Mouse (Mus musculus): ENCODE data around the gene Gm19345.

Gene Gm19345

DNA sequence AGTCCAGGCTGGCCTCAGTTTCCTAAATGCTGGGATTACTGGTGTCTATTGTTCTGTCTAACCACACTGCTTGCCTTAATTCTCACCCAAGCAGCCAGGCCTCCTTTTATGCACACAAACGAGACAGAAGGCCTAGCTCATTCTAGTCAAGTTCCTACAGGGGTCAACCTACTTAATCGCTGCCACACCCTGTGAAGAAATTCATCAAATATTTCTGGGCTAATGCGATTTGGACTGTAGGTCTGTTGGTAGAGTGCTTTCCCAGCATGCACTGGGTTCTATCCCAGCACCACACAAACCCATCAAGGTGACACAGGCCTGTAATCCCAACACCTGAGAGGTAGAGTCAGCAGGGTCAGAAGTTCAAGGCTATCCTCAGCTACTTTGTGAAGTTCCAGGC, 22.1 kb upstream of the Gm19345 start:
- no peak for DNase-seq

DNA sequence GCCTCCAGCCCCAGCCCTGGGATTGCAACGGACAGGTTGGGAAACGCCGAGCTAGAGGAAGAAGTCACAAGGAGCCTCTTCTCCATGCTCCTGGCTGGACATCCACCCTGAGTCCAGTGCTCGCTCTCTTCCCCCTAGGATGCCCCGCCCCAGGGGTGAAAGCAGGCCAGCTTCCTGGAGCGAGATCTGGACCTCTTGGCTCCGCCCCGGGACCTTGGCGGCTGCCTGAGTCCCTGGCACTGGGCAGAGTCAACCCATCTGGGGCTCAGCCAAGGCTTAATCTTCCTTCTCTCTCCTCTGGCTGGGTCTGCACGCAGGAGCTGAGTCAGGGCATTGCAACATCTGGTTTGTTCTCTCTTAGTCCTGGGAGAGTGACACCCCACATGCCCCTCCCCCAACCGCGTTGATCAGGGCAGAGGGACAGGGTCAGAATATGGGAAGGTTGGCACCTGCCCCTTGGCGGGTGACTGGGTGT, 21.1 kb upstream of the Gm19345 start:
- DNase-seq, result no peak

DNA sequence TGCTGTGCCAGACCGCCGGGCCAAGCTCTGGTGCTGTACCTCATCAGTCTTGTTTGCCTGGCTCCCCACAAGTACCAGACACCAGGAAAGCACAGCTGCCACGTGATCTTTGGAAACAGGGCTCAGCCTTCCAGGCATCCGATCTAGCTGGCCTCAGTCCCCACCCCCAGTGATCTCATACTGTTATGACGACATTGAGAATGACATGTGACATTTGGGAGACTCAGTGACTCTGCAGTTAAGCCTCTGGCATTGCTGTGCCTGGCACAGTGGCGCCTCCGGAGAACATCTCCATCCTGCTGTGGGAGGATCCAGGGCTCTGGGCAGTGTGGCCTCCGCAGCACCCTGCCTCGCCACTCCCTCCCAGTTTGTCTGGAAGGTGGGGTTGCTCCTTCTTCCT, 20.0 kb upstream of the Gm19345 start:
- DNase-seq, result no peak

DNA sequence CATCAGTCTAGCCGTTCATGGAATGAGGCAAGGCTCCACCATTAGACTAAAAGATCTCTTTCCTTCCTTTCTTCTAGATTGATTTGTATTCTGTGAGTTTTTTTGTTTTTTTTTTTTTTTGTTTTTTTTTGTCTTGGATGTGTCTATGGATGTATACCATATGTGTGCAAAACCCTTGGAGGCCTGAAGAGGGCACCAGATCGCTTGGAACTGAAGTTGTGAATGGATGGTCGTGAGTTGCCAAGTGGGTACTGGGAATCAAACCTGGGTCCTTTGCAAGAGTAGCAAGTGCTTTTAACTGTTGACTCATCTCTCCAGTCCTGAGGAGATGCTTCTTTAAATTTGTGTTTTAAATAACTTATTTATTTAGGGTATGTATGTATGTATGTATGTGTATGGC, 17.7 kb upstream of the Gm19345 start:
- DNase-seq, result no peak

DNA sequence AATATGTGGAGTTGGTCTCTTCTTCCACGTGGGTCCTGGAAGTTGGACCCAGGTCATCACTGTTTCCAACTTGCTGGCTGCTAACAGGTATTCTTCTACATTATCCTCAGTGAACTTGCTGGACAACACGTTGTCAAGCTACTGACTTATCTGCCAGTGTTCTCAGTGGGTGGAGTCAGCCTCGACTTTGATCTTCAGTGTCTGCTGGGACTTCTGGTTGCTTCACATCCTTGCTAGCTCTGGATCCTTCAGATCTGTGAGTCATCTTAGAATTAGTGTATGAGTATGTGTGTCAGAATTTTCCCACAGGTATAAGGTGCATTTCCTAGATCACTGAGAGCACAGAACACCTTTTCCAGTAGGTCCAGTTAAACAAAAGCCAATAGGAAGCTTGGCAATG, 15.0 kb upstream of the Gm19345 start:
- DNase-seq, result no peak

DNA sequence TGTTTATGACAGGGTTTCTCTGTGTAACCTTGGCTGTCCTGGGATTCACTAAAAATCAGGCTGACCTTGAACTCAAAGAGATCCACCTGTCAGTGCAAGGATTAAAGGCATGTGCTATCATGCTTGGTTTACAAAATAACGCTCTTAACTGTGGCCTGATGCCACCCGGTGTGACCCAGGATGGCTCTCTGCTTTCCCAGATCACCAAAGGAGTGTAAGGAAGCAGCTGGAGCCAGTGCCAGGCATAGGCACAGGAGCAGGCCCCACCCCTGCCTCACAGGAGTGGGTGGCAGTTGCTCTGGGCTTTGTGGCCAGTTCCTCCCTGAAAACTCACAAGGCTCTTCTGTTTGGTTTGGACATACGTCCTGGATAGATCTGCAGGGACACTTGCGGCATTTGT, 11.4 kb upstream of the Gm19345 start:
- no peak for DNase-seq

DNA sequence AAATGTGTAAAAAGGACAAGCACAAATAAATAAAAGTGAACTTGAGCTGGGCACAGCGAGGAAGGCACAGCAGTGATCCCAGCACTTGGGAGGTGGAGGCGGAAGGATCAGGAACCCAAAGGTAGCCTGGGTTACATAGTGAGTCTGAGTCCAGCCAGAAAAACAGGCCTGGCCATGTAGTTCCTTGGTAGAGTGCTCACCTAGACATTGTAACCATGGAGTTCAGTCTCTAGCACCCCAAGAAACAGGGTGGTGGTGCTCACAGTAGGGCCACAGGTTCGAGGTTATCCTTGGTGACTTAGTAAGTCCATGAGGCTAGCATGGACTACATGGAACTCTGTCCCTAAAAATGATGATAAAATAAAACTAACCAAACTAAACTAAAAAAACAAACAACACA, 10.9 kb upstream of the Gm19345 start:
- no peak for DNase-seq

DNA sequence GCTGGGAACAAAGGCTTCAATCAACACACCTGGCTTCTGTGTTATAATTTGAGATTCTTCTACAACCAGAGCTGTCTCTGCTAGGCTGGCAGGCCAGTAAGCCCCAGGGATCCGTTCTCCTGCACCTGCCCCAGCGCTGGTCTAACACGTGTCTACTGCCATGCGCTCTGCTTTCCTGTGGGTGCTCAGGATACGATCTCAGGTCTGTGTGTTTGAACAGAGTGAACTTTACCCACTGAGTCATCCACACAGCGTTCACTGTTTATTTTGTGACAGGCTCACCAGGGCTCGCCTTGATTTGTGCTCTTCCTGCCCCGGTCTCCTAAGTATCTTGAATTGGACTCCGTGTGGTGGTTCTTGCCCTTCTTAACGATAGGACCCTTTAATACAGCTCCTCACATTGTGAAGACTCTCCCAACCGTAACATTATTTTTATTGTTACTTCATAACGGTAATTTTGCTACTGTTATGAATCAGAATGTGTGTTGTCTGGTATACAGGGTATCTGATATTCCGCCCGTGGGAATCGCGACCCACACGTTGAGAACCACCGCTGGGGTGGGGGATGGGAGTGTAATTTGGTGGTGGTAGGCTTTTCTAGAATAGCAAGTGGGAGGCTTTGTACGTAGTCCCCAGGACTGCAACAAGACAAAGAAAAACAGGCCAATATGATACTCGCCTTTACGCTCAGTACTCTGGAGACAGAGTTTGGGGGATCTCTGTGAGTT, 10.0 kb upstream of the Gm19345 start:
- no peak for DNase-seq

DNA sequence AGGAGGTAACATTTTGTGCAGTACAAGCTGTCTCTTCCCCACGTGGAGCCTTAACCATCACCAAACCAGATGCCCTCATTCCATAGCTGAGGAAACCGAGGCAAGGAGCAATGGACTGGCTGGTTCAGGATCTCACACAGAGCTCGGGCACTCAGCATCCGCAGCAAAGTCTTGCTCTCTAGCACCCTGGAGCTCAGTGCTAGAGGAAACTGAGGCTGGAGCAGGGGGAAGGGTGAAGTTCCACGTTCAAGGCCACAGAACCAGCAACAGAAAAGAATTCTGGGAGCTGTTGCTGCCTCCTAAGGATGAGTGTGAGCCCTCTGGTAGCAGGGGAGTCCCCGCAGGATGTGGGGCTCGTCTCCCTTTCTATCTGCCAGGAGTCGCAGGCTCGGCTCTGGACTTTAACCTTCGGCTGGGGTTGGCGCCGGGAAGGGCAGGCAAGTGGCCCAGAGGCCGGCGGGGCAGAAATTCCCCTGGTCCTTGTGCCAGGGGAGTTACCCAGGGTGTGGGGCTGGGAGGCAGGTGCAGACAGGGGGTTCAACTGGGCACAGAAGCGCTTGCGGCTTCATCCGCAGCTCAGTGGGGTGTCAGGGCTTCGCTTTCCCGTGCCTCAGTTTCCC, 8.8 kb upstream of the Gm19345 start:
- DNase-seq, result no peak

DNA sequence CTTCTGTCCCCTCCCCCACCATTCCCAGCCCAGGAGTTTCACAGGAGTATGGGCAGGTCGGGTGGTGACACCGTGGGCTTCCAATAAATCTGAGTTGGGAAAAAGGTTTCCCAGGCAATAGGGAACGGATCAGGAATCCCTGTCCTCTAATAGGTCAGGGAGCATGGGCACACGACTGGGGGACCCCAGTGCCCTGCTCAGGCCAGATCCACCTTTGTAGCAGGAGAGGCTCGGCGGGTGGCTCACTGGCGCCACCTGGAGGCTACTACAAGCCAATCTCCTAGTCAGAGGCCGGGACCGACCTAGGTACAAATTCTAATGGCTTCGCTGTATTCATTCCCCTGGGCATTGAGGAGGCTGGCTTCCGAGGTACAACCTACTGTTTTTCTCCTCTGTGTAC, 8.2 kb upstream of the Gm19345 start:
- peak; percentile 65 for DNase-seq

DNA sequence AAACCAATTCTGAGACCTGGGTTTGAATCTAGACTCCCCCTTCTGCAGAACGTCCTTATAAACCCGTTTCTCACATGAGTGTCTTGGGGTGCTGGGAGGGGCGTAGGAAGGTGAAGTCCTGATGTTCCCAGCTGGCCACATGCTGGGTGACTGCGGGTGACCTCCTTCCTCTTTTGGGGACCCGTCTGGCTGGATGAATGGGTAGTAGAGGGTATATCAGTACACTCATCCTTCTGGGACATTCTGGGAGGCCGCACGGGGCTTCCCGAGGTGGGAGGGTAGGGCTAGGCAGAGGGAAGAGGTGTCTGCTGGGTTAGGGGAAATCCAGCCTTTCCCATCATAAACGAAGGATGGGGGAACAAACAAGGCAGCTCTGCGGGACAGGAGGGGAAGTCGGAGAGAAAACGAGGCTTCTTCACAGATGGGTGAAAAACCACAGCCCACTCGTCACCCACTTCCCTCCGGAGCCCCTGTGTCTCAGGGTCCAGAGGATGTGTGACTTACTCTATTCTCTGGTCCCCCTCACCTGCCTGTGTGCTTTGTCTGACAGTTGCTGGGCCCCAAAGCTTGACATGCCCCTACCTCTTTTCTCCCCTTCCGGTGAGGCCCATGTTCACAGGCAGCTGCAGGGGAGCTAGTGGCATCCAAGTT, 7.2 kb upstream of the Gm19345 start:
- no peak for DNase-seq

DNA sequence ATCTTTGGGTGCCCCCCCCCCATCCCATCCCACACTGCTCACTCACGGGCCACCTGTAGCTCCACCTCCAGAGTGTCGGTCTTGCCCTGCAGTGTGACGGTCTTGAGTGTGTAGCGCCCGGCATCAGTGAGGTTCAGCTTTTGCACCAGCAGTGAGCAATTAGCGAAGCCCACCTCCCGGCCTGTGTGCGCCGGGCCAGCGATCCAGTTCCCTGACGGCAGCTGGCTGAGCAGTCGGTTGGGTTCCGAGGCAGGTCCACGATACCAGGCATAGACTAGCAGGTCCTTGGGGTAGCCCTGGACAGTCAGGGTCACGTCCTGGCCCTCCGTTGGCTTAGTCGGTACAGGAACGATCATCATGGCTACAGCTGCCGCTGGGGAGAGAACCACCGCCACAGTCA, 1.7 kb downstream of the Gm19345 start:
- no peak for DNase-seq

DNA sequence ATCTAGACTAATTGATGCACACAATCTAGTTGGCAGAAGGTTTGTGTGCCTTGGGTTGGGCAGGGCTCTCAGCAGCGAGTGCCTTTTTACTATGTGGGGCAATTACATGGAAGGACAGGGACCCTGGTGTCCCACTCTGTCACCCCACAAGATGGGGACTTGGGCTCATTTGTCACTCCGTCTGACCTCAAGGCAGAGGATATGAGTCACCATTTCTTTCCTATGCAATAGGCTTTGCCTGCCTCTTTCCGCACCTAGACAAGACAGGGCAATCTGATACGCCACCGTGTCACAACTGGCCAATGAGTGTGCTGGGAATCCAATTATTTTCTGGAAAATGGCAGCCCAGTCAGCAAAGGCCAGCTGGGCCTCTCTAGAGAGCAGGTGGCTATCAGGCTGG, 3.9 kb downstream of the Gm19345 start:
- no peak for DNase-seq

DNA sequence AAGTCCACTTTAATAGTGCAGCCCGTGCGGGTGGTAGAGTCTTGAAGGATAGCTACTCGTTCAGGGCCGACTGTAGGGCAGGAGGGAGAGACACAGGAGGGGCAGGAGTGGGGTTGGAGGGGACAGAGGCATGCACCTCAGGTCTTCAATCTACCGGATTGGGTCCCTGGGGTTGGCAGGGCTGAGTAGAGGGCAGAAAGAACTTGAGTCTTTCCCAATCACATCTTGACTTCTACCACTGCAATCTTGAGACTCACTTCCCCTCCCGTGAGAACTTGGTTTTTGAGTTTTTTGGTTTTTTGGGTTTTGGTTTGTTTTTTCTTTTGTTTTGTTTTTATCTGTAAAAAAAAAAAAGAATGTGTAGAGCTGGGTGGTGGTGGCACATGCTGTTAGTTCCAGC, 4.5 kb downstream of the Gm19345 start:
- DNase-seq, result no peak

DNA sequence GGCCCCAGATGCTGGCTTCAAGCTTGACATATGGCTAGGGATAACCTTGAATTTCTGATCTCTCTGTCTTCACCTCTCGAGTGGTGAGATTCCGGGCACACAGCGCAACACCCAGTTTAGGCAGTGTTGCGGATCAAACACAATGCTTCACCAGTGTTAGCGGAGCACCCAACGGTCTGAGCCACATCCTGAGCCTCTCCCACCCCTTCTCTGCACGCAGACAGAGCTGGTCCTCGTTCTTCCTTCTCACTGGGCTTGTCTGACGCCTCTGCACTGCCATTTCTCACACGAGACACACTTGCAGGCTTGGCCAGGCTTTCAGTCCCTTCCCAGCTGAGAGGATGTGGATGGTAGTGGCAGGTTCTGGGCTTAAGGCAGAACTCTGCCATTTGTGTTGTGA, 7.9 kb downstream of the Gm19345 start:
- DNase-seq, result no peak

DNA sequence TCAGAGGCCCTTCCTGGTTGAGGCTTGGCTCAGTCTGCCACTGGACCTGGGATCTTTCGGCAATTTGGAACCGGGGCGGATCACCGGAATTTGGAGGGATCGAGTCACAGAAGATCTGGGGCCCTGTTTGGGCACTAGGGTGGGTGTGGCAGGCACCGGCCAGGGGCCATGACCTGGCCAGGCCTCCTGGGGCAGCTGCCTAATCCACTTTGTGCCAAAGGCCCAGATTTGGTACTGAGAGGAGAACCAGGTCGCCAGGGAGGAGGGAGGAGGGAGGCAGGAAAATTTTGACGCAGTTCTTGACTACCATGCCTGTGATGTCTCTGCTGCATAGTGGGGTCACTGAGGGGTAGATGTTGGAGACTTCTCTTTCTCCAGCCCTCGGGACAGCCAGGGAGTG, 9.4 kb downstream of the Gm19345 start, which contains the start of gene Ceacam16:
TSS of gene Ceacam16 (minus strand) at position 101 of the 400 bp plus-strand sequence.
- no peak for DNase-seq

DNA sequence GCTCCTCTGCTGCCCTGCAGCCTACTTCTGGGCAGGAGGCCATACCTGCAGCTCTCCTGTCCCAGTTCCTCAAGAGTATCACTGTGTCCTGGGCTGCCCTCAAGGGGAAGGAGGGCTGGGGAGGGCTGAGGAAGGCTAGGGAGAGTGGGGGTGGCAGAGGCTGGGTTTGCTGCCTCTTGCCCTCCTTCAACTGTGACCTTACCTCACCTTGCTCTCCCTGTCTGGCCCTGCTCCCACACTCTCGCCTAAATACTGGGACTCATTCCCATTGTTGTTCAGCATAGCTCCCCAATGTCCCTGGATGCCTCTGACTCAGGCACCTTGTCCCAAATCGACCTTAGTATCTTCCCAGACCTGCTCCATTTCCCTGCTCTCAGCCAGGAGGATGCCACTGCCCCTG, 12.4 kb downstream of the Gm19345 start:
- DNase-seq, result no peak

DNA sequence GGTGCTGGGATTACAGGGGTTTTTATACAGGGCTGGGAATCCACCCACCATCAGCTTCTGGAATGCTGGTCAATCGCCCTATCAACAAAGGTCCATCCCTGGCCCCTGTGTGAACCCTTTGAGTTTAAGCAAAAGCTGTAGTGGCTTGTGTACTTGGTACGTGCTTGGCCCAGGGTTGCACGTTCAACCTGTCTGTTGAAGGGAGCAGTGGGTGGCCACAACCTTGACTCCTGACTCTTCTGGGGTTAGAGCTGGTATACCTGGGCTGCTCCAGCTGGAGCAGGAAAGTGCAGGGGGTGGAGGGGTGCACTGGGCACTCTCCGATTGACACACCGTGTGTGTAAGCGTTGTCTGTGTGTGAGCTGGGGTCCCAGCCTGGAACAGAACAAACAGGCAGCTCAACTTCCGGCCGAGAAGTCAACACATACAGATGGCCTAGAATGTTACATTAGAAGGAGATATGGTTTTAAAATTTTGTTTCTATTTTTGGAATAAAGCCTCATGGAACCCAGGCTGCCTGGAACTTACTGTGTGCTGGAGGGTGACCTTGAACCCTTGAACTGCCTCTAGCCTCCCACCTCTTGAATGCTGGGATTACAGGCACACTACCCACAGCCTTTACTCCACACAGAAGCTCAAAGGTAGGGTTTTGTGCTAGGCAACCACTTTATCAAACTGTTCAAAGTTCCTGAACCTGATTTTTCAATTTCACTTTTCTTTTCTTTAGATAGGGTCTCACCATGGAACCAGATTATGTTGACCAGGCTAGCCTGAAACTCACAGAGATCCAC, 13.6 kb downstream of the Gm19345 start:
- no peak for DNase-seq

DNA sequence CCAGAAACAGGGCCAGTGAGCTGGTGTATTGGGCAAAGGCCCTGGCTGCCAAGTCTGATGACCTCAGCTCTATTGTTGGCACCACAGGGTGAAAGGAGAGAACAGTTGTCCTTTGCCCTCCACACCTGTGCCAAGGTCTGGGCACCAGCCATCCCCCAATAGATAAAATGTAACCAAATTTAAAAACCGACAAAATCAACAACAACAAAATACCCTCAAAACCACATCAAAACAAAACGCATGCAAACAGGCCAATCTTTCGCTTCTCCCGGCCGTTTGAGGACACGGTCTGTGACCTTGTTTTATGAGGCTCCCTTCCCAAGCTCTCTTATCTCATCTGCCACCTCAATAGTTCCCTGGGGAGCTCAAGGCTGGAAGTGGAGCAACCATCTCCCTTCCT, 14.7 kb downstream of the Gm19345 start:
- no peak for DNase-seq

DNA sequence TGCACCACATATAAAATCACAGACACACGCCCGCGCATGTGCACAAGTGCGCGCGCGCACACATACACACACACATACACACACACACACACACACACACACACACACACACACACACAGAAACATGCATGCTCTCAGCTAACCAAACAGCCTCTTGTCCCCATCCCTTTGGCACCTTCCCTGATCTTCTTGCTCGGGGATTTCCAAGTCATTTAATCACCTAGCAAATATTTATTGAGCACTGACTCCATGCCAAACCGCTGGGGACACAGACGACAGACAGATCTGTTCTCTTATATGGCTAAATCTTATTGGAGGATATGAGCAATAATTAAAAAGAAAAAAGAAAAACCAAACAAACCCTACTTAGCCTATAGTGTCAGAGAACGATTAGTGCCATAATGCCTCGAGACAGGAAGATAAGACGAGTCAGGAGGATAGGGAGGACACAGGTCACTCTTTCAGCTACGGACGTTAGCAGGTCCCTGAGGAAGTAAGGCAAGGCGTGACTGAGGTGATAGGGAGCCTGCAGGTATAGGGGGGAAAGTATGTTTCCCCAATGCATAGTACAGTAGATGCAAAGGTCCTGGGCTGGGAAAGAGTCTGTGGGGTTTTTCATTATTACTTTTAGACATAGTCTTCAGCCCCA, 16.1 kb downstream of the Gm19345 start:
- DNase-seq, result no peak

DNA sequence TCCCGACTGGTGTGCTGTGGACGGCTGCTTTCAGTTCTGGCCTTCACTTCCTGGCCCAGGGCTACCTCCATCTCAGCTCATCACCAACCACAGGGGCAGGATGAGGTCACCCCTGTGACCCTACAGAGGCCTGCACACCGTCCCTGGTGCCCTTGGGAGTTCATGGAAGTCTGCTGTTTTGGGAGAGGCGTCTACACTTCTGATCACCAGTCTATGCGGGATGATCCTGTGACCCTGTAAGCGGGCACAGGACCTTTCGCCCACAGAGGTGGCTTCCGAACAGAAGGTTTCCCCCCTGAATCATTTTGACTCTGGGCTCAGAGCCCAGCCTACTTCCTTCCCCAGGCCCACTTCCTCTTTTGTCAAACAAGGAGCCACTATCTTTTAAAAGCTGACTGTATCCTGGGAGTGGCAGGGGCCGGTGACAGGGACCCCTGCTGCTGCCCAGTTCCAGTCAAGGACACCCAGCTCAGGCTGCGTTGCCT, 19.4 kb downstream of the Gm19345 start:
- no peak for DNase-seq

DNA sequence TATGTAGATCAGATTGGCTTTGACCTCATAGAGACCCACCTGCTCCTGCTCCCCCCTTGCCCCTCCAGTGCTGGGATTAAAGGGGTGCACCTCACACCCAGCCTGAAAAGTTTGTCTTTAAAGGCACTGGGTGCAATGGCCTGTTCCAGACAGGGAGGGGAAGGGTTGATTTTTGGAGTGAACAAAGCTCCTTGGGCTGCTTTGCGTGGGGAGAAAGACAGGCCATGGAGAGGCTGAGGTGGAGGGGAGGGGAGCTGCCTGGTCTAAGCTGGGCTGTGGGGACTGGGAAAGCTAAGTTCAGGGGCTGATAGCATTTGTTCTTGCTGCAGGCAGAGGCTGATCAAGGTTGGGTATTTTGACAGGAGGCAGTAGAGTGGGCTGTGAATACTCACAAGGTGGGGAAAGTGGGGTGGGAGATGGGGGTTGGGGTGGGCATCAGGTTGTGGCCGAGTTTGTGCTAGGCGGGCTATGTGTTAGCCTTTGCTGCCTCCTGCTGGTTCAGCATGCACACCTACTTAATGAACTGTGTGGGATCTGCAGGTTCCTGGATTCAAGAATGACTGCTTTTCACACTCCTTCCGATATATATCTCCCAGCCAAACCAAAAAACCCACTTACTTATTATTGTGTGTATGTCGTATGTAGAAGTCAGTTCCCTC, 20.3 kb downstream of the Gm19345 start:
- DNase-seq, result no peak
